Mouse (Mus musculus): Measurements from ENCODE around the gene Tnk2.

Tnk2 gene

GRCm38 (mm10) chr16:32678812-32679211, 35.1 kb downstream of the Tnk2 start:
- no peak for DNase-seq (ENCODE audit: low read depth)

GRCm38 (mm10) chr16:32679976-32680375, 36.3 kb downstream of the Tnk2 start:
- no peak for DNase-seq (ENCODE audit: low read depth)

- no peak for DNase-seq (ENCODE audit: low read depth)
These were observed 37.1 kb downstream of the Tnk2 start for GRCm38 (mm10) chr16:32680806-32681205.

GRCm38 (mm10) chr16:32682194-32682593, 38.5 kb downstream of the Tnk2 start:
- peak; percentile 90 for DNase-seq (ENCODE audit: low read depth)

DNA sequence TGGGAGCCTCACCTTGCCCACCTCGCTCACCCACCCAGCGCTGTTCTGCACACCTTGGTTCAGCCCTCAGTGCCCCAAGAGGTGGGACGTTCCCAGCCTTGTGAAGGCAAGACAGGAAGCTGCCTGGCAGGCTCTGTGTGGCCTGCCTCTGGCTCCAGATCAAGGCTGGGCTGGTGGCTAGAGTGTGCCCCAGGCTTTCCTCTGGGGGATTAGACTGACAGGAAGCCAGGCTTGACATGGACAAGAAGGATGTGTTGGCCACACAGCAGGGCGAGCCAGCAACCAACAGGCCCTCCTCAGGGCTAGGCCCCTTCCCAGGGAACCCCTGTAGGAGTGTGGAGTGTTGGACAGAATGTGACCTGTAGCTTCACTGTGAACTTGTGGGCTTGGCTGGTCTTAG, 39.2 kb downstream of the Tnk2 start:
- DNase-seq (ENCODE audit: low read depth): no peak

GRCm38 (mm10) chr16:32683343-32683742, 39.7 kb downstream of the Tnk2 start:
- DNase-seq (ENCODE audit: low read depth): peak; percentile 75

DNA sequence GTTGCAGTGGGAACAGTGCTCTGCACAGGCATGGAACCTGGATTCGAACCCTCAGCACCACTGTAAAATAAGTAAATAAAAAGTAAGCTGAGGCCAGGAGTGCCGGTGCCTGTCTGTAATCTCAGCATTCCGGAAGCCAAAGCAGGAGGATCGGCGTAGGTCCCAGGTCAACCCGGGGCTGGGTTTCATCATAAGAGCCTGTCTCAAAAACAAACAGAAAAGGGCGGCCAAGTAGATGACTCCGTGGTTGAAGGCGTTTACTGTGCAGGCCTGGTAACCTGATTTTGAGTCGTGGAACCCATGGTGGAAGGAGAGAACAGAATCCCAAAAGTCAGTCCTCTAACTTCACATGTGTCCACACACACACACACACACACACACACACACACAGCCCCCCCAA, 41.7 kb downstream of the Tnk2 start:
- DNase-seq (ENCODE audit: low read depth): no peak

- DNase-seq (ENCODE audit: low read depth): no peak
These were observed 42.3 kb downstream of the Tnk2 start for GRCm38 (mm10) chr16:32685998-32686397.

DNA sequence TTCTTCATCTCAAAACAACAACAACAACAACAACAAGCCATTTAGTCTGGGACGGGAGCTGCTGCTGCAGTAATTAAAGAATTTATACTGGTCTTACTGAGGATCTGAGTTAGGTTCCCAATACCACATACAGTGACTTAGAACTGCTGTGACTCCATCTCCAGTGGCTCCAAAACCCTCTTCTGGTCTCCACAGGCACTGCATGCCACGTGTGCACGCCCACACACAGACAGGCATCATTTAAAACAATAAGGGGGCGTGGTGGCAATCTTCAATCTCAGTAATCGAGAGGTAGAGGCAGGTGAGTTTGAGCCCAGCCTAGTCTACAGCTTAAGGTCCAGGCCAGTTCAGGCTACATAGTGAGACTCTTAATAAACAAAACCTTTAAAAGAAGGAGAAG, 43.5 kb downstream of the Tnk2 start:
- DNase-seq (ENCODE audit: low read depth): peak; percentile 72

GRCm38 (mm10) chr16:32688770-32689169, 45.1 kb downstream of the Tnk2 start:
- peak; percentile 46 for DNase-seq (ENCODE audit: low read depth)

GRCm38 (mm10) chr16:32689501-32689900, 45.8 kb downstream of the Tnk2 start:
- peak; percentile 88 for DNase-seq (ENCODE audit: low read depth)

DNA sequence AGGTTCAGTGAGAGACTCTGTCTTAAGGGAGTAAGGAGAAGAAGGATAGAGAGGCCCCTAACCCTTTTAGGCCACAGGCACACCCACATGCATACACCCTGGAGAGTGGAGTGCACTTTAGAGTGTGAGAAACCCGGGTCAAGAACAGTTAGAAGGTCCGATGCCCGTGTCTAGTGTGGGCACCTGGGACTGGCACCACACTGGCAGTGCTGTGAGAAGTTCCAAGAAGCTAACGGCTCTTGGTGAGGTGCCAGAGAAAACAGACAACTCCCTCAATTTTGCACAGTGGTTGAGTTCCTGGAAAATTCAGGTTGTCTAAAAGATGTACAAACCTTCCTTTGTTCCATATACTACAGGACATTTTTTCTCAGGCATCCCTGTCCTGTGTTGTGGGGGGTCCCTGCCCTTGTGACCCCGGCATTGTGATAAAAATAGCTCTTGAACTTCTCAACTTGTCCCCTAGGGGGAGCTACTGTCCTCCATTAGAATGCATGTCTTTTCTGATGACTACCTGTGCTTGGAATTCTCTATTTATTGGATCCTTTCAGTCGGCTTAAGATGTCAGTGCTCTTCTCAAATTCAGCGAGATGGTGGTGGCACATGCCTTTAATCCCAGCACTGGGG, 53.3 kb downstream of the Tnk2 start:
- DNase-seq (ENCODE audit: low read depth): peak; percentile 84

DNA sequence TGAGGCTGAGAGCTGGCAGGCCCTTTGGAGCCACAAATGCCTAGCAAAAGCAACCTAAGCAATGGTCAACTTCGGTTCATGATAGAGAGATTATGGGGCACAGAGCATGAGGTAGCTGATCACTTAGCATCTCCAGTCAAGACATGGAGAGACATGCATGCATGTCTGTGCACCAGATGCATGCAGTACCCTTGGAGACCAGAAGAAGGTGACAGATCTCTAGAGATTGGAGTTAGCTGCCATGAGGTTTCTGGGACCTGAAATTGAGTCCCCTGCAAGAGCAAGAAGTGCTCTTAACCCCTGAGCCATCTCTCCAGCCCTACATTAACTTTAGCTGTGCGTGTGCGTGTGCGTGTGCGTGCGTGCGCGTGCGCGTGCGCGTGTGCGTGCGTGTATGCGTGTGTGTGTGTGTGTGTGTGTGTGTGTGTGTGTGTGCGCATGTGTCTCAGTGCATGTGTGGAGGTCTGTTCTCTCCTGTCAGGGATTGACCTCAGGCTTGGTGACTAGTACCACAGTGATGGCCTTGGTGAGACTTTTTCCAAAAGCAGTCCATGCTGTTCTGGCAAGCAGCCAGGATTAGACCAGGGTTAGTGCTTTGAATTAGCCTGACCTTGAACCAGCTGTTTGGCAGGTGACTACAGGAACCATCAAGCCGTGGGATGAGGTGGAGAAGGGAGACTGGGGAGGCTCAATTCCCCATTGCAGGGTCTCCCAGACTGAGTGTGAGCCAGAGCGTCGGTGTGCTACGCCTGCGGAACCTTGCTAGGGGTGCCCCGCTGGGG, 54.2 kb downstream of the Tnk2 start:
- peak; percentile 61 for DNase-seq (ENCODE audit: low read depth)

DNA sequence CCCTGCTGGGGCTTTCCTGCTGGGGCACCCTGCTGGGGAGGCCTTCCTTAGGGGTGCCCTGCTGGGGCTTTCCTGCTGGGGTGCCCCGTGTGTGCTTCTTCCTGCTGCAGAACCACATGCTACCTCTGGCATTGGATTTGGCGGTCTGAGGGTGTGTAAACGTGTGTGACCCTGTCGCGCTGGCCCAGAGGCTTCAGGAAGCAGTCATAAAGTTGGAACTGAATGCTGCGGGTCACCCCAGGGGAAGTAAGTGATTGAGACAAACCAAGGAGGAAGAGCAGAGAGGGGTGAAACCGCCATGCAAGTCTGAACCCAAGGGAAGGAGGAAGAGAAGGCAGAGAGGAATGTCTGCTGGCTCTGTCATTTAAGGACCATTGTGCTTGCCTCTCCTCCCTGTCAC, 54.9 kb downstream of the Tnk2 start:
- DNase-seq (ENCODE audit: low read depth): no peak

- DNase-seq (ENCODE audit: low read depth): no peak
These were observed 59.7 kb downstream of the Tnk2 start for GRCm38 (mm10) chr16:32703312-32703912.

- DNase-seq (ENCODE audit: low read depth): no peak
These were observed 61.9 kb downstream of the Tnk2 start for GRCm38 (mm10) chr16:32705606-32706005.

- no peak for DNase-seq (ENCODE audit: low read depth)
These were observed 63.6 kb downstream of the Tnk2 start for GRCm38 (mm10) chr16:32707111-32707823.

- DNase-seq (ENCODE audit: low read depth): no peak
These were observed 64.3 kb downstream of the Tnk2 start for GRCm38 (mm10) chr16:32707824-32708456.

- DNase-seq (ENCODE audit: low read depth): no peak
These were observed 64.9 kb downstream of the Tnk2 start for GRCm38 (mm10) chr16:32708457-32709033.

- no peak for DNase-seq (ENCODE audit: low read depth)
These were observed 65.4 kb downstream of the Tnk2 start for GRCm38 (mm10) chr16:32709116-32709515.

DNA sequence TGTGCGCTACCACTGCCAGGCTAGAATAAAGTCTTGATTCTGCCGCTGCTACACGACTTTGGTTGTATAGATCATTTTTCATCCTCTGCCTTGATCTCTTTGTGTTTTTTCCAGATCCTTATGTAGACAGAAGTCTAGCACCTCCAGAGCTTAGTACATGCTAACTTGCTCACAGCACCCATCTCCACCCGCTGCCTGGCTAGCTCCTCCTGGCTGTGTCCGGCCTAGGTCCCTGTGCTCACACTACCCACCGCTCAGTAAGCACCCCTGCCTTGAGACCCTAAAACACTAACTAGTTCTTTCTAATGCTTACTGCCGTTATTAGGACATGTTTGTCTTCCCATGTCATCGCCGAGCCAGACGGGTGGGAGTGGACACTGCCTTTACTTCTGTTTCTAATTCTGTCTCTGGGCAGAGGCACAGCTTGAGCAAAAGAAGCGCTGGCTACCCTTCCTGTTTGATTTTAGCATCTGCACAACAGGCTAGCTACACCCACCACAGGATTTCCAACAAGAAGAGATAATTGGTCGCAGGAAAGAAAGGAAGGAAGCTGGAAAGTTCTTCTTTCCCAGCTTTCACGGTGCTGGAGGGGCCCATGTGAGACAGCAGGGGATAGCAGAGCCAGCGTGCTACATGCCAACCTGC, 66.9 kb downstream of the Tnk2 start:
- no peak for DNase-seq (ENCODE audit: low read depth)

Measured in induced T-regulatory cell, adult 2 months (primary cell).